In the genomic region with DNA sequence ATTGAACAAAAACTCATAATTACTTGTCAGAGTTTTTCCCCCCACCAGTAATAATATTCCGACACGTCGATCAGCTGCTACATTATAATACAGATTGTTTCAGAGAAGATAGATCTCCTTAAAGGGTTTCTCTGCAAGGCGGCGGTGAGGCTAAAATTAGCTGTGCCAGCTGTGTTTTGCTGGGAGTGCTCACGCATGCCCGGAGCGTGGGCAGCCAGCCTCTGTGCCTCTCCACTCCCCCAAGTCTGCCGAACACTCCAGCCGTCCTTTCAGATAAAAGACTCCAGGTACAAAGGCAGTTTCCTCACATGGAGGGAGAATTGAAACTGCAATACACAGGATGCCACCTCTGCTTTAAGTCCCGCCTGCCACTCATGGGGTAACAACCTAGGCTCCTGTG, we compare ENCODE assay signal across 8 mouse cellular contexts.
DNase-seq lines count a peak whose midpoint lies in the region; ATAC-seq lines count a peak whose summit lies in the region.

No protein-coding gene starts in this region.

- peaks cover 17% of the 10 kb centered on the region for H3K4me1 ChIP-seq in forebrain, embryonic 14.5 days (ENCODE audit: control insufficient read depth, insufficient read depth, low read length)
- peaks cover 33% of the 10 kb centered on the region for H3K4me1 ChIP-seq in forebrain, embryonic 10.5 days
- H3K4me1 ChIP-seq in midbrain, embryonic 15.5 days, result peaks cover 34% of the 10 kb centered on the region

- no peak overlapping the region for H3K27ac ChIP-seq in forebrain, embryonic 14.5 days (ENCODE audit: low read depth, low read length)
- no peak overlapping the region for H3K27ac ChIP-seq in forebrain, embryonic 10.5 days
- H3K27ac ChIP-seq in midbrain, embryonic 15.5 days, result peak overlapping the region; percentile 67

- H3K4me3 ChIP-seq in forebrain, embryonic 14.5 days (ENCODE audit: low read depth, low read length), result no peak overlapping the region
- no peak overlapping the region for H3K4me3 ChIP-seq in forebrain, embryonic 10.5 days
- peak overlapping the region; percentile 52 for H3K4me3 ChIP-seq in midbrain, embryonic 15.5 days

- H3K36me3 ChIP-seq in forebrain, embryonic 14.5 days (ENCODE audit: control insufficient read depth, insufficient read depth, low read length), result no peaks in the 10 kb centered on the region
- no peaks in the 10 kb centered on the region for H3K36me3 ChIP-seq in forebrain, embryonic 10.5 days (replicated peaks)
- H3K36me3 ChIP-seq in midbrain, embryonic 15.5 days (replicated peaks), result no peaks in the 10 kb centered on the region

- ATAC-seq in forebrain, embryonic 14.5 days, result no peak
- no peak for ATAC-seq in midbrain, embryonic 15.5 days (replicated peaks)

- peak overlapping the region; percentile 83; the same call in 1 of the 2 replicates for H3K4me2 ChIP-seq in forebrain, embryonic 14.5 days (ENCODE audit: low read length)
- H3K4me2 ChIP-seq in midbrain, embryonic 15.5 days, result peak overlapping the region; percentile 78

- peaks cover 3% of the 10 kb centered on the region; the same call in 1 of the 2 replicates for H3K27me3 ChIP-seq in forebrain, embryonic 14.5 days (replicated peaks; ENCODE audit: control insufficient read depth, insufficient read depth, low read length)
- H3K27me3 ChIP-seq in forebrain, embryonic 10.5 days (ENCODE audit: poor library complexity, severe bottlenecking), result peaks cover 50% of the 10 kb centered on the region
- H3K27me3 ChIP-seq in midbrain, embryonic 15.5 days (replicated peaks), result no peaks in the 10 kb centered on the region

- H3K9ac ChIP-seq in forebrain, embryonic 14.5 days (ENCODE audit: low read length), result no peak overlapping the region
- H3K9ac ChIP-seq in midbrain, embryonic 15.5 days, result 0 out of 2 replicates have a peak overlapping the region, but pooled peaks have one; percentile 19

- 28% methylated on average over 11 of the region's 11 CpGs for WGBS in forebrain, embryonic 14.5 days
- 53% methylated on average over 11 of the region's 11 CpGs for WGBS in forebrain, embryonic 10.5 days
- 33% methylated on average over 11 of the region's 11 CpGs for WGBS in midbrain, embryonic 15.5 days

- DNase-seq in forebrain, embryonic 14.5 days (ENCODE audit: low spot score), result peak; percentile 52
- DNase-seq in forebrain, embryonic 10.5 days (ENCODE audit: extremely low spot score, low spot score), result no peak
- DNase-seq in urinary bladder, postnatal 14 days (ENCODE audit: low spot score), result peak; percentile 30
- DNase-seq in urinary bladder, adult 18-20 months (ENCODE audit: low spot score in 2 of 2), result no peak
- peak; percentile 4 to 9 for DNase-seq in layer of hippocampus, postnatal 36 days
- DNase-seq in urinary bladder, adult 2 months (ENCODE audit: low spot score), result no peak
- no peak for DNase-seq in B cell, adult 2 months

- no peaks in the 10 kb centered on the region for H3K9me3 ChIP-seq in forebrain, embryonic 14.5 days (replicated peaks; ENCODE audit: control insufficient read depth, low read length)
- no peaks in the 10 kb centered on the region for H3K9me3 ChIP-seq in forebrain, embryonic 10.5 days
- no peaks in the 10 kb centered on the region for H3K9me3 ChIP-seq in midbrain, embryonic 15.5 days

Comparison
In these comparisons a context has a peak if more than half of its experiments do, and no peak if none do; other contexts are left out.
1. DNase-seq: peak in forebrain, embryonic 14.5 days (single experiment), urinary bladder, postnatal 14 days (single experiment) and layer of hippocampus, postnatal 36 days (2 of 2); none in forebrain, embryonic 10.5 days (single experiment), urinary bladder, adult 18-20 months (0 of 2), urinary bladder, adult 2 months (single experiment) and B cell, adult 2 months (0 of 2).